Mouse (Mus musculus) fibroblast of lung, adult 2 months (primary cell): Measurements from ENCODE around the gene Dnah9.

Source experiments
- DNase-seq: peaks from one replicate; pipeline ENCODE4 v3.0.0-alpha.2; 2011; ENCODE audit warnings: low read depth

The Dnah9 gene

GRCm38 (mm10) chr11:66167801-66168651, at the start of gene Dnah9:
Gene Dnah9 (minus strand): TSS chr11:66168551.
- DNase-seq: peak; percentile 2

GRCm38 (mm10) chr11:66188627-66189287, 20.4 kb upstream of the Dnah9 start:
- DNase-seq: peak; percentile 14

GRCm38 (mm10) chr11:66188146-66188545, 19.8 kb upstream of the Dnah9 start:
- no peak for DNase-seq

- no peak for DNase-seq
Measured at GRCm38 (mm10) chr11:66177781-66178180, 9.4 kb upstream of the Dnah9 start.

- no peak for DNase-seq
Measured at GRCm38 (mm10) chr11:66164022-66164421, 4.3 kb downstream of the Dnah9 start.

- no peak for DNase-seq
Measured at GRCm38 (mm10) chr11:66140631-66141252, 27.6 kb downstream of the Dnah9 start.

- DNase-seq: no peak
Measured at GRCm38 (mm10) chr11:66134826-66135225, 33.5 kb downstream of the Dnah9 start.

- DNase-seq: no peak
Measured at GRCm38 (mm10) chr11:66126150-66126549, 42.2 kb downstream of the Dnah9 start.

GRCm38 (mm10) chr11:66124496-66124895, 43.9 kb downstream of the Dnah9 start:
- DNase-seq: no peak

- DNase-seq: no peak
Measured at GRCm38 (mm10) chr11:66122017-66122416, 46.3 kb downstream of the Dnah9 start.

- DNase-seq: no peak
Measured at GRCm38 (mm10) chr11:66083663-66084254, 84.6 kb downstream of the Dnah9 start.

GRCm38 (mm10) chr11:66072921-66073320, 95.4 kb downstream of the Dnah9 start:
- DNase-seq: no peak

GRCm38 (mm10) chr11:66058956-66059355, 109.4 kb downstream of the Dnah9 start:
- no peak for DNase-seq

GRCm38 (mm10) chr11:66051294-66051693, 117.1 kb downstream of the Dnah9 start:
- no peak for DNase-seq

GRCm38 (mm10) chr11:66049146-66049545, 119.2 kb downstream of the Dnah9 start:
- no peak for DNase-seq

- DNase-seq: no peak
Measured at GRCm38 (mm10) chr11:66046594-66047193, 121.7 kb downstream of the Dnah9 start.

GRCm38 (mm10) chr11:66043635-66044034, 124.7 kb downstream of the Dnah9 start:
- no peak for DNase-seq

- DNase-seq: no peak
Measured at GRCm38 (mm10) chr11:66042531-66042930, 125.8 kb downstream of the Dnah9 start.

- DNase-seq: no peak
Measured at GRCm38 (mm10) chr11:66025728-66026127, 142.6 kb downstream of the Dnah9 start.

GRCm38 (mm10) chr11:65975871-65976270, 192.5 kb downstream of the Dnah9 start:
- no peak for DNase-seq

- DNase-seq: no peak
Measured at GRCm38 (mm10) chr11:65930796-65931195, 237.6 kb downstream of the Dnah9 start.

- no peak for DNase-seq
Measured at GRCm38 (mm10) chr11:65930359-65930758, 238.0 kb downstream of the Dnah9 start.
